Mouse (Mus musculus) kidney, postnatal 4 days (tissue): ENCODE data around the gene Kat7.

Source experiments
- DNase-seq, 2 experiments: peaks; one replicate each; pipeline ENCODE4 v3.0.0; 2021; ENCODE audit warnings: mixed read lengths in 2 of 2

The Kat7 gene

GRCm38 (mm10) chr11:95333209-95333608 lies 23.2 kb upstream of the Kat7 start:
- DNase-seq, result no peak

GRCm38 (mm10) chr11:95330662-95331061 lies 20.6 kb upstream of the Kat7 start:
- DNase-seq, result no peak

- DNase-seq, result no peak
Observed at GRCm38 (mm10) chr11:95328629-95329028, 18.6 kb upstream of the Kat7 start.

- no peak for DNase-seq
Observed at GRCm38 (mm10) chr11:95326243-95326642, 16.2 kb upstream of the Kat7 start.

- DNase-seq, result no peak
Observed at GRCm38 (mm10) chr11:95325832-95326231, 15.8 kb upstream of the Kat7 start.

GRCm38 (mm10) chr11:95324181-95324580 lies 14.1 kb upstream of the Kat7 start:
- no peak for DNase-seq

- no peak for DNase-seq
Observed at GRCm38 (mm10) chr11:95320010-95320409, 10.0 kb upstream of the Kat7 start.

GRCm38 (mm10) chr11:95319506-95319905 lies 9.5 kb upstream of the Kat7 start:
- peak; percentile 25 to 28 for DNase-seq

- no peak for DNase-seq
Observed at GRCm38 (mm10) chr11:95318116-95318515, 8.1 kb upstream of the Kat7 start.

- no peak for DNase-seq
Observed at GRCm38 (mm10) chr11:95315215-95315955, 5.3 kb upstream of the Kat7 start.

GRCm38 (mm10) chr11:95311425-95311807 lies 1.4 kb upstream of the Kat7 start:
- peak in 1 of 2 experiments; percentile 7 for DNase-seq

- peak in 1 of 2 experiments; percentile 37 for DNase-seq
Observed at GRCm38 (mm10) chr11:95310648-95311424, 790 bp upstream of the Kat7 start.

GRCm38 (mm10) chr11:95309510-95310006 lies 488 bp downstream of the Kat7 start:
- DNase-seq, result peak; percentile 96 to 98

- DNase-seq, result no peak
Observed at GRCm38 (mm10) chr11:95307526-95307925, 2.5 kb downstream of the Kat7 start.

GRCm38 (mm10) chr11:95305600-95305999 lies 4.4 kb downstream of the Kat7 start:
- DNase-seq, result no peak

- no peak for DNase-seq
Observed at GRCm38 (mm10) chr11:95301772-95302171, 8.3 kb downstream of the Kat7 start.

GRCm38 (mm10) chr11:95299886-95300285 lies 10.2 kb downstream of the Kat7 start:
- no peak for DNase-seq

- DNase-seq, result peak; percentile 26 to 29
Observed at GRCm38 (mm10) chr11:95298146-95298545, 11.9 kb downstream of the Kat7 start.

GRCm38 (mm10) chr11:95295736-95296135 lies 14.3 kb downstream of the Kat7 start:
- no peak for DNase-seq

- no peak for DNase-seq
Observed at GRCm38 (mm10) chr11:95293017-95293624, 16.9 kb downstream of the Kat7 start.

GRCm38 (mm10) chr11:95291998-95292397 lies 18.0 kb downstream of the Kat7 start:
- no peak for DNase-seq

GRCm38 (mm10) chr11:95282331-95282730 lies 27.7 kb downstream of the Kat7 start:
- DNase-seq, result no peak

GRCm38 (mm10) chr11:95279061-95279659 lies 30.9 kb downstream of the Kat7 start:
- no peak for DNase-seq
